Comparison of ENCODE assay signal across 25 mouse cellular contexts in the genomic region with DNA sequence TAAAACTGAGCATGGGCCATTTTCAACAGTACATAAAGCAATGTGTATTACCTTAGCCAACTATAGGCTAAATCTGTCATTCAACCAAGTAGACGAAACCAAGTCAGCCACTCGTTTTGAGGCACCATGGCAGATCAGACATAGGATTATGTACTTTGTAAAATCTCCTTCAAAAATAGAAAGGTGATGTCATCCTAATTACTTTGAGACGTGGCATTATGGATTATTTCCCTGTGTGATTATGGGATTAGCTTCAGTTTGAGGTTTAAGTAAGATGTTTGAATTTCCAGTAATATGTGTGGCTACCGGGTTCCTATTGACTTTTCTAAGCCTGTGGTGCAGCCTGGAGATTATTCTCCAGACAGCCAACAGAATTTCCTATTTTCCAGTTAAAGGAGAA.
"Had no signal": no experiment of that assay in that cellular context is flagged by ENCODE, and none has a peak within 500 bp of the region (broad histone marks: within the 10 kb centered on the region; RNA-seq: fewer than 3 reads in every experiment).

No protein-coding gene starts in this region.

- H3K9ac ChIP-seq: heart, embryonic 13.5 days; heart, embryonic 15.5 days; hindbrain, embryonic 13.5 days; hindbrain, embryonic 15.5 days; kidney, embryonic 15.5 days; limb, embryonic 13.5 days; limb, embryonic 15.5 days; liver, embryonic 12.5 days had no signal

- H3K36me3 ChIP-seq: heart, embryonic 13.5 days; heart, embryonic 15.5 days; hindbrain, embryonic 13.5 days; hindbrain, embryonic 15.5 days; kidney, embryonic 15.5 days; limb, embryonic 13.5 days; limb, embryonic 15.5 days; liver, embryonic 12.5 days had no signal

- H3K9me3 ChIP-seq: heart, embryonic 13.5 days; heart, embryonic 15.5 days; hindbrain, embryonic 13.5 days; hindbrain, embryonic 15.5 days; kidney, embryonic 15.5 days; limb, embryonic 13.5 days; limb, embryonic 15.5 days; liver, embryonic 12.5 days had no signal

- H3K27ac ChIP-seq: gastrocnemius, adult 2 months; heart, embryonic 13.5 days; heart, embryonic 15.5 days; hindbrain, embryonic 13.5 days; hindbrain, embryonic 15.5 days; hindbrain, postnatal 0 days; kidney, embryonic 15.5 days; kidney, postnatal 0 days; layer of hippocampus, adult 2 months; limb, embryonic 13.5 days; limb, embryonic 15.5 days; liver, embryonic 12.5 days had no signal

- ATAC-seq: hindbrain, postnatal 0 days; intestine, embryonic 16.5 days; liver, embryonic 12.5 days had no signal

- H3K4me3 ChIP-seq: gastrocnemius, adult 2 months; heart, embryonic 13.5 days; heart, embryonic 15.5 days; hindbrain, embryonic 13.5 days; hindbrain, embryonic 15.5 days; kidney, embryonic 15.5 days; layer of hippocampus, adult 2 months; limb, embryonic 13.5 days; limb, embryonic 15.5 days; liver, embryonic 12.5 days had no signal

- DNase-seq: gastrocnemius, adult 2 months; gastrocnemius, postnatal 10 days; gastrocnemius, postnatal 25 days; heart, adult 18-20 months; heart, postnatal 14 days; heart, postnatal 36 days; kidney, adult 11 months; kidney, adult 2 months; kidney, adult 9 months; kidney, postnatal 14 days; kidney, postnatal 4 days; left cerebral cortex, postnatal 4 days had no signal

- H3K4me1 ChIP-seq: heart, embryonic 13.5 days; heart, embryonic 15.5 days; hindbrain, embryonic 13.5 days; hindbrain, embryonic 15.5 days; kidney, embryonic 15.5 days; limb, embryonic 13.5 days; limb, embryonic 15.5 days; liver, embryonic 12.5 days had no signal

- H3K27me3 ChIP-seq: heart, embryonic 13.5 days; heart, embryonic 15.5 days; hindbrain, embryonic 13.5 days; hindbrain, embryonic 15.5 days; kidney, embryonic 15.5 days; limb, embryonic 13.5 days; limb, embryonic 15.5 days; liver, embryonic 12.5 days had no signal

- H3K4me2 ChIP-seq: heart, embryonic 11.5 days; heart, embryonic 13.5 days; heart, embryonic 15.5 days; hindbrain, embryonic 13.5 days; hindbrain, embryonic 15.5 days; kidney, embryonic 15.5 days; limb, embryonic 13.5 days; limb, embryonic 15.5 days; liver, embryonic 12.5 days had no signal
